Comparison of ENCODE assay signal across 27 mouse cellular contexts in the genomic region with DNA sequence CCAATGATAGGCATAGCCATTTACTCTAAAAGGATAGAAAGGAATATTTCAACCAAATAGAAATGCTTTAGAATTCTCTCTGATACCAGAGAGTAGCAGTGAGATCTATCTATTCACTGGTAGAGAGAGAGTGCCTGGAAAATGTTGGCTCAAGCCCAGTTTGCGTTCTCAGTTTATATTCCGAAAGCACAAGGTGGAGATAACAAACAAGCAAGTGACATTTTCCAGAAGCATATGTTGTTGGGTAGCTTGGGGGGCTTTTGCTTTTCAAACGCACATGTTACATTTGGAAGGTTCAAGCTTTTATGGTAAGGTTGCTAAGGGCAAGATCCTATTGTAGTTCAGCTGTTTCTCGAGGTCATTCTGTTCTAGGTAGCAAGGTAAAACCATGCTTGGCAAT.
"Had no signal": no experiment of that assay in that cellular context is flagged by ENCODE, and none has a peak within 500 bp of the region (broad histone marks: within the 10 kb centered on the region; RNA-seq: fewer than 3 reads in every experiment).

No protein-coding gene starts in this region.

- H3K9me3 ChIP-seq: heart, embryonic 10.5 days; heart, embryonic 12.5 days; heart, embryonic 15.5 days; hindbrain, embryonic 10.5 days; hindbrain, embryonic 12.5 days; intestine, embryonic 15.5 days; limb, embryonic 10.5 days; limb, embryonic 12.5 days; liver, embryonic 13.5 days had no signal

- H3K9ac ChIP-seq: heart, embryonic 12.5 days; heart, embryonic 15.5 days; hindbrain, embryonic 12.5 days; hindbrain, embryonic 14.5 days; intestine, embryonic 15.5 days; limb, embryonic 12.5 days; liver, embryonic 13.5 days had no signal

- ATAC-seq: hindbrain, embryonic 16.5 days; inflammation-experienced regulatory T-cells, adult 6 months; intestine, embryonic 15.5 days; intestine, postnatal 0 days had no signal

- H3K27me3 ChIP-seq: heart, embryonic 12.5 days; heart, embryonic 15.5 days; hindbrain, embryonic 12.5 days; intestine, embryonic 15.5 days; limb, embryonic 12.5 days; liver, embryonic 13.5 days had no signal

- H3K4me2 ChIP-seq: heart, embryonic 12.5 days; heart, embryonic 15.5 days; hindbrain, embryonic 12.5 days; hindbrain, embryonic 14.5 days; intestine, embryonic 15.5 days; limb, embryonic 12.5 days; liver, embryonic 11.5 days; liver, embryonic 13.5 days had no signal

- H3K27ac ChIP-seq: gastrocnemius, adult 2 months; heart, embryonic 10.5 days; heart, embryonic 15.5 days; hindbrain, embryonic 10.5 days; hindbrain, embryonic 12.5 days; hindbrain, embryonic 14.5 days; intestine, embryonic 15.5 days; layer of hippocampus, adult 2 months; left cerebral cortex, adult 2 months; limb, embryonic 10.5 days; limb, embryonic 12.5 days; liver, embryonic 13.5 days had no signal

- H3K36me3 ChIP-seq: heart, embryonic 10.5 days; heart, embryonic 12.5 days; heart, embryonic 15.5 days; hindbrain, embryonic 10.5 days; hindbrain, embryonic 12.5 days; intestine, embryonic 15.5 days; limb, embryonic 10.5 days; limb, embryonic 12.5 days; liver, embryonic 13.5 days had no signal

- H3K4me3 ChIP-seq: gastrocnemius, adult 2 months; heart, embryonic 10.5 days; heart, embryonic 12.5 days; heart, embryonic 15.5 days; hindbrain, embryonic 10.5 days; hindbrain, embryonic 12.5 days; intestine, embryonic 15.5 days; layer of hippocampus, adult 2 months; left cerebral cortex, adult 2 months; limb, embryonic 10.5 days; limb, embryonic 12.5 days; liver, embryonic 13.5 days had no signal

- DNase-seq: gastrocnemius, adult 2 months; gastrocnemius, postnatal 10 days; gastrocnemius, postnatal 25 days; heart, adult 18-20 months; heart, postnatal 4 days; kidney, adult 18-20 months; kidney, adult 8-10 months; kidney, postnatal 10 days; kidney, postnatal 25 days; kidney, postnatal 4 days; liver; liver, embryonic 13.5 days had no signal

- H3K4me1 ChIP-seq: heart, embryonic 10.5 days; heart, embryonic 12.5 days; hindbrain, embryonic 10.5 days; hindbrain, embryonic 12.5 days; intestine, embryonic 15.5 days; limb, embryonic 12.5 days; liver, embryonic 13.5 days had no signal
